Mouse (Mus musculus): ENCODE results near the gene Klf13. TPM values are rescaled to one million over a fixed set of nuclear protein-coding genes. Genes with fewer than 3 reads are reported as not detected.

The Klf13 gene
- polyA plus RNA-seq, 1 experiment from 2014 or later: 24.7 TPM

- ATAC-seq (ENCODE audit: low FRiP score): no peak
- Histone ChIP-seq H3K27ac (replicated peaks) (no peak overlapping the region), H3K9me3 (replicated peaks) (no peaks in the 10 kb centered on the region), H3K4me3 (replicated peaks) (no peak overlapping the region), H3K4me1 (peaks cover 12% of the 10 kb centered on the region), H3K36me3 (no peaks in the 10 kb centered on the region), H3K27me3 (replicated peaks) (no peaks in the 10 kb centered on the region), H3K9ac (replicated peaks) (no peak overlapping the region), H3K4me2 (no peak overlapping the region)
- WGBS: 80% methylated on average over 6 of the region's 6 CpGs
Observed at GRCm38 (mm10) chr7:63964121-63964520, 25.4 kb upstream of the Klf13 start.

- Histone ChIP-seq H3K27ac (replicated peaks) (no peak overlapping the region), H3K27me3 (replicated peaks) (no peaks in the 10 kb centered on the region), H3K9ac (replicated peaks) (no peak overlapping the region), H3K4me2 (no peak overlapping the region), H3K4me3 (replicated peaks) (no peak overlapping the region), H3K36me3 (no peaks in the 10 kb centered on the region), H3K4me1 (peaks cover 17% of the 10 kb centered on the region), H3K9me3 (replicated peaks) (no peaks in the 10 kb centered on the region)
- WGBS: 80% methylated on average over 5 of the region's 5 CpGs
- ATAC-seq (ENCODE audit: low FRiP score): no peak
Observed at GRCm38 (mm10) chr7:63963632-63964031, 24.9 kb upstream of the Klf13 start.

- Histone ChIP-seq H3K9ac (replicated peaks) (no peak overlapping the region), H3K4me2 (no peak overlapping the region), H3K27ac (replicated peaks) (peak overlapping the region; percentile 54; the same call in 1 of the 2 replicates), H3K36me3 (no peaks in the 10 kb centered on the region), H3K9me3 (replicated peaks) (no peaks in the 10 kb centered on the region), H3K4me3 (replicated peaks) (no peak overlapping the region), H3K4me1 (peaks cover 35% of the 10 kb centered on the region), H3K27me3 (replicated peaks) (no peaks in the 10 kb centered on the region)
- WGBS: 57% methylated on average over 12 of the region's 12 CpGs
- ATAC-seq (ENCODE audit: low FRiP score): peak; percentile 64
Observed at GRCm38 (mm10) chr7:63957872-63958640, 19.3 kb upstream of the Klf13 start.

- no peaks in the 10 kb centered on the region for H3K9me3 ChIP-seq (replicated peaks)
- 11% methylated on average over 16 of the region's 16 CpGs for WGBS
- H3K9ac ChIP-seq (replicated peaks): no peak overlapping the region
Observed at GRCm38 (mm10) chr7:63956981-63957713, 18.4 kb upstream of the Klf13 start.

GRCm38 (mm10) chr7:63956138-63956823 lies 17.6 kb upstream of the Klf13 start:
- ATAC-seq (ENCODE audit: low FRiP score): no peak
- peaks cover 36% of the 10 kb centered on the region for H3K4me1 ChIP-seq
- no peaks in the 10 kb centered on the region for H3K27me3 ChIP-seq (replicated peaks)
- H3K4me3 ChIP-seq (replicated peaks): no peak overlapping the region
- no peaks in the 10 kb centered on the region for H3K9me3 ChIP-seq (replicated peaks)
- no peak overlapping the region for H3K9ac ChIP-seq (replicated peaks)
- no peaks in the 10 kb centered on the region for H3K36me3 ChIP-seq
- H3K27ac ChIP-seq (replicated peaks): peak overlapping the region; percentile 49; the same call in 1 of the 2 replicates
- 61% methylated on average over 14 of the region's 14 CpGs for WGBS
- H3K4me2 ChIP-seq: no peak overlapping the region

More at GRCm38 (mm10) chr7:63956981-63957713, 18.4 kb upstream of the Klf13 start:
- Histone ChIP-seq H3K4me1 (peaks cover 33% of the 10 kb centered on the region), H3K4me2 (no peak overlapping the region), H3K27me3 (replicated peaks) (no peaks in the 10 kb centered on the region), H3K4me3 (replicated peaks) (no peak overlapping the region), H3K27ac (replicated peaks) (peak overlapping the region; percentile 54), H3K36me3 (no peaks in the 10 kb centered on the region)
- ATAC-seq (ENCODE audit: low FRiP score): peak; percentile 61

GRCm38 (mm10) chr7:63955440-63955839 lies 16.7 kb upstream of the Klf13 start:
- no peak overlapping the region for H3K4me3 ChIP-seq (replicated peaks)
- H3K27me3 ChIP-seq (replicated peaks): no peaks in the 10 kb centered on the region
- no peak overlapping the region for H3K9ac ChIP-seq (replicated peaks)
- H3K4me2 ChIP-seq: no peak overlapping the region
- H3K27ac ChIP-seq (replicated peaks): no peak overlapping the region
- H3K36me3 ChIP-seq: no peaks in the 10 kb centered on the region
- H3K4me1 ChIP-seq: peaks cover 36% of the 10 kb centered on the region
- WGBS: 92% methylated on average over 2 of the region's 2 CpGs
- ATAC-seq (ENCODE audit: low FRiP score): no peak
- H3K9me3 ChIP-seq (replicated peaks): no peaks in the 10 kb centered on the region

- 46% methylated on average over 7 of the region's 7 CpGs for WGBS
- Histone ChIP-seq H3K9ac (replicated peaks) (no peak overlapping the region), H3K4me3 (replicated peaks) (no peak overlapping the region), H3K9me3 (replicated peaks) (no peaks in the 10 kb centered on the region), H3K36me3 (no peaks in the 10 kb centered on the region), H3K27ac (replicated peaks) (no peak overlapping the region), H3K4me1 (peaks cover 17% of the 10 kb centered on the region), H3K27me3 (replicated peaks) (no peaks in the 10 kb centered on the region), H3K4me2 (no peak overlapping the region)
- ATAC-seq (ENCODE audit: low FRiP score): no peak
Observed at GRCm38 (mm10) chr7:63952077-63952898, 13.6 kb upstream of the Klf13 start.

GRCm38 (mm10) chr7:63950931-63951607 lies 12.4 kb upstream of the Klf13 start:
- no peak overlapping the region for H3K27ac ChIP-seq (replicated peaks)

GRCm38 (mm10) chr7:63949176-63949575 lies 10.5 kb upstream of the Klf13 start:
- H3K4me2 ChIP-seq: no peak overlapping the region
- no peaks in the 10 kb centered on the region for H3K36me3 ChIP-seq
- no peak overlapping the region for H3K27ac ChIP-seq (replicated peaks)
- 0 out of 2 replicates have a peak, but pooled peaks cover 3% of the 10 kb centered on the region for H3K4me1 ChIP-seq
- ATAC-seq (ENCODE audit: low FRiP score): no peak
- no peak overlapping the region for H3K9ac ChIP-seq (replicated peaks)
- WGBS: 61% methylated on average over 3 of the region's 3 CpGs
- H3K27me3 ChIP-seq (replicated peaks): no peaks in the 10 kb centered on the region
- H3K9me3 ChIP-seq (replicated peaks): no peaks in the 10 kb centered on the region
- no peak overlapping the region for H3K4me3 ChIP-seq (replicated peaks)

More at GRCm38 (mm10) chr7:63950931-63951607, 12.4 kb upstream of the Klf13 start:
- Histone ChIP-seq H3K27me3 (replicated peaks) (no peaks in the 10 kb centered on the region), H3K4me2 (no peak overlapping the region), H3K9me3 (replicated peaks) (no peaks in the 10 kb centered on the region), H3K36me3 (no peaks in the 10 kb centered on the region), H3K4me3 (replicated peaks) (no peak overlapping the region), H3K4me1 (0 out of 2 replicates have a peak, but pooled peaks cover 5% of the 10 kb centered on the region), H3K9ac (replicated peaks) (no peak overlapping the region)
- 58% methylated on average over 10 of the region's 10 CpGs for WGBS
- no peak for ATAC-seq (ENCODE audit: low FRiP score)

GRCm38 (mm10) chr7:63947514-63948487 lies 9.1 kb upstream of the Klf13 start:
- no peaks in the 10 kb centered on the region for H3K27me3 ChIP-seq (replicated peaks)
- ATAC-seq (ENCODE audit: low FRiP score): no peak
- 0 out of 2 replicates have a peak, but pooled peaks cover 3% of the 10 kb centered on the region for H3K4me1 ChIP-seq
- H3K4me3 ChIP-seq (replicated peaks): no peak overlapping the region
- H3K27ac ChIP-seq (replicated peaks): no peak overlapping the region
- H3K9me3 ChIP-seq (replicated peaks): no peaks in the 10 kb centered on the region
- H3K9ac ChIP-seq (replicated peaks): no peak overlapping the region
- WGBS: 57% methylated on average over 11 of the region's 11 CpGs
- H3K36me3 ChIP-seq: no peaks in the 10 kb centered on the region
- no peak overlapping the region for H3K4me2 ChIP-seq

Data from neural tube, embryonic 15.5 days (tissue).